ENCODE assay signal across 19 mouse cellular contexts in genomic region chr7:44662569-44662968, GRCm38 (mm10). TPM values are rescaled to one million over a fixed set of nuclear protein-coding genes. Genes with fewer than 3 reads are reported as not detected.
DNase-seq lines count a peak whose midpoint lies in the region; ATAC-seq and TF ChIP-seq lines count a peak whose summit lies in the region.
"Had no signal": no experiment of that assay in that cellular context is flagged by ENCODE, and none has a peak within 500 bp of the region (broad histone marks: within the 10 kb centered on the region; RNA-seq: fewer than 3 reads in every experiment).

No protein-coding gene starts in this region.

- ATAC-seq in kidney, postnatal 0 days (replicated peaks; ENCODE audit: low FRiP score, low read depth), result 0 out of 2 replicates have a peak, but pooled peaks have one; percentile 3
- ATAC-seq in embryonic facial prominence, embryonic 13.5 days (ENCODE audit: insufficient number of reproducible peaks, insufficient read depth, low FRiP score, low TSS enrichment, low read depth), result peak; percentile 56
- peak; percentile 65 for ATAC-seq in lung, embryonic 14.5 days (ENCODE audit: insufficient read depth)
- peak; percentile 23; the same call in 1 of the 2 replicates for ATAC-seq in stomach, embryonic 16.5 days (ENCODE audit: insufficient read depth, low FRiP score)
- ATAC-seq: liver, postnatal 0 days had no signal

- TF ChIP-seq CTCF in kidney, postnatal 0 days (IDR thresholded peaks at IDR 0.05; ENCODE audit: low read depth), result no peak
- TF ChIP-seq CTCF in kidney, adult 2 months (conservative IDR thresholded peaks at IDR 0.05; ENCODE audit: insufficient read depth, insufficient read length, low read depth, low read length), result no peak
- TF ChIP-seq CTCF in lung, embryonic 14.5 days (IDR thresholded peaks at IDR 0.05; ENCODE audit: low read depth), result no peak

- no peak for DNase-seq in kidney, postnatal 0 days (ENCODE audit: low spot score)
- DNase-seq in kidney, adult 2 months, result no peak
- DNase-seq in lung, embryonic 14.5 days, result peak; percentile 31
- no peak for DNase-seq in right cerebral cortex, postnatal 4 days
- DNase-seq in embryo, embryonic 11 days, result no peak
- DNase-seq: cerebellum, adult 9-10 months; heart, adult 11 months; liver, postnatal 0 days had no signal

- H3K4me2 ChIP-seq in kidney, postnatal 0 days (ENCODE audit: low read length), result no peak overlapping the region; the same call in 1 of the 2 replicates
- peak overlapping the region; percentile 18; the same call in 1 of the 2 replicates for H3K4me2 ChIP-seq in embryonic facial prominence, embryonic 13.5 days
- peak overlapping the region; percentile 42 for H3K4me2 ChIP-seq in lung, embryonic 14.5 days
- H3K4me2 ChIP-seq in stomach, embryonic 16.5 days (ENCODE audit: low read depth, low read length), result peak overlapping the region; percentile 35; the same call in 1 of the 2 replicates
- H3K4me2 ChIP-seq: hindbrain, embryonic 15.5 days; limb, embryonic 15.5 days; midbrain, embryonic 12.5 days had no signal

- H3K27me3 ChIP-seq in kidney, postnatal 0 days (ENCODE audit: insufficient read depth, low read length), result no peaks in the 10 kb centered on the region
- H3K27me3 ChIP-seq in kidney, adult 2 months (replicated peaks; ENCODE audit: control insufficient read depth, insufficient read depth, low read length), result no peaks in the 10 kb centered on the region
- no peaks in the 10 kb centered on the region for H3K27me3 ChIP-seq in embryonic facial prominence, embryonic 13.5 days
- no peaks in the 10 kb centered on the region for H3K27me3 ChIP-seq in lung, embryonic 14.5 days (ENCODE audit: insufficient read depth, low read length)
- no peaks in the 10 kb centered on the region for H3K27me3 ChIP-seq in stomach, embryonic 16.5 days (ENCODE audit: control insufficient read depth, insufficient read depth, low read length)
- H3K27me3 ChIP-seq: hindbrain, embryonic 15.5 days; limb, embryonic 15.5 days had no signal

- H3K4me3 ChIP-seq in kidney, postnatal 0 days (replicated peaks; ENCODE audit: low read depth, low read length), result no peak overlapping the region
- no peak overlapping the region for H3K4me3 ChIP-seq in kidney, adult 2 months (ENCODE audit: insufficient read depth, low read depth, low read length)
- no peak overlapping the region for H3K4me3 ChIP-seq in embryonic facial prominence, embryonic 13.5 days
- H3K4me3 ChIP-seq in lung, embryonic 14.5 days (ENCODE audit: low read depth, low read length), result no peak overlapping the region
- H3K4me3 ChIP-seq in stomach, embryonic 16.5 days (replicated peaks; ENCODE audit: low read length), result no peak overlapping the region
- H3K4me3 ChIP-seq: hindbrain, embryonic 15.5 days; limb, embryonic 15.5 days; midbrain, embryonic 12.5 days had no signal

- no peaks in the 10 kb centered on the region for H3K9me3 ChIP-seq in kidney, postnatal 0 days (replicated peaks; ENCODE audit: low read length)
- no peaks in the 10 kb centered on the region for H3K9me3 ChIP-seq in embryonic facial prominence, embryonic 13.5 days
- no peaks in the 10 kb centered on the region for H3K9me3 ChIP-seq in lung, embryonic 14.5 days (ENCODE audit: low read depth, low read length)
- H3K9me3 ChIP-seq in stomach, embryonic 16.5 days (replicated peaks; ENCODE audit: control insufficient read depth, low read length), result no peaks in the 10 kb centered on the region
- H3K9me3 ChIP-seq: hindbrain, embryonic 15.5 days; limb, embryonic 15.5 days had no signal

- no peak for TF ChIP-seq POLR2A in kidney, adult 2 months (IDR thresholded peaks at IDR 0.05; ENCODE audit: low read depth, low read length)

- H3K27ac ChIP-seq in kidney, postnatal 0 days, result peak overlapping the region; percentile 37; the same call in 1 of the 2 replicates
- no peak overlapping the region for H3K27ac ChIP-seq in kidney, adult 2 months (ENCODE audit: insufficient read depth, low read depth, low read length)
- H3K27ac ChIP-seq in embryonic facial prominence, embryonic 13.5 days, result peak overlapping the region; percentile 81
- peak overlapping the region; percentile 95 for H3K27ac ChIP-seq in lung, embryonic 14.5 days (ENCODE audit: low read depth)
- H3K27ac ChIP-seq in stomach, embryonic 16.5 days (ENCODE audit: low read length), result peak overlapping the region; percentile 87
- H3K27ac ChIP-seq: hindbrain, embryonic 15.5 days; limb, embryonic 15.5 days; midbrain, embryonic 12.5 days had no signal

- no peak overlapping the region for H3K9ac ChIP-seq in kidney, postnatal 0 days (ENCODE audit: low read depth, low read length)
- 0 out of 2 replicates have a peak overlapping the region, but pooled peaks have one; percentile 17 for H3K9ac ChIP-seq in embryonic facial prominence, embryonic 13.5 days
- H3K9ac ChIP-seq in lung, embryonic 14.5 days, result no peak overlapping the region
- 0 out of 2 replicates have a peak overlapping the region, but pooled peaks have one; percentile 8 for H3K9ac ChIP-seq in stomach, embryonic 16.5 days (ENCODE audit: low read length)
- H3K9ac ChIP-seq: hindbrain, embryonic 15.5 days; limb, embryonic 15.5 days; liver, postnatal 0 days; midbrain, embryonic 12.5 days had no signal

- no peaks in the 10 kb centered on the region for H3K36me3 ChIP-seq in kidney, postnatal 0 days (ENCODE audit: insufficient read depth, low read length)
- no peaks in the 10 kb centered on the region for H3K36me3 ChIP-seq in kidney, adult 2 months (ENCODE audit: control insufficient read depth, insufficient read depth, low read length)
- no peaks in the 10 kb centered on the region for H3K36me3 ChIP-seq in embryonic facial prominence, embryonic 13.5 days
- H3K36me3 ChIP-seq in lung, embryonic 14.5 days (ENCODE audit: insufficient read depth), result no peaks in the 10 kb centered on the region
- no peaks in the 10 kb centered on the region for H3K36me3 ChIP-seq in stomach, embryonic 16.5 days (ENCODE audit: control insufficient read depth, insufficient read depth, low read length)
- H3K36me3 ChIP-seq: G1E; hindbrain, embryonic 15.5 days; limb, embryonic 15.5 days; midbrain, embryonic 12.5 days had no signal

- no peaks in the 10 kb centered on the region for H3K4me1 ChIP-seq in kidney, postnatal 0 days (replicated peaks; ENCODE audit: insufficient read depth, low read length)
- no peaks in the 10 kb centered on the region for H3K4me1 ChIP-seq in kidney, adult 2 months (ENCODE audit: control insufficient read depth, insufficient read depth, low read length)
- H3K4me1 ChIP-seq in embryonic facial prominence, embryonic 13.5 days, result peaks cover 10% of the 10 kb centered on the region
- H3K4me1 ChIP-seq in lung, embryonic 14.5 days (ENCODE audit: insufficient read depth), result no peaks in the 10 kb centered on the region
- H3K4me1 ChIP-seq in stomach, embryonic 16.5 days (ENCODE audit: control insufficient read depth, insufficient read depth, low read length), result 0 out of 2 replicates have a peak, but pooled peaks cover 5% of the 10 kb centered on the region
- H3K4me1 ChIP-seq: hindbrain, embryonic 15.5 days; limb, embryonic 15.5 days; midbrain, embryonic 12.5 days had no signal

- WGBS in kidney, postnatal 0 days, result 8% methylated on average over 3 of the region's 3 CpGs
- WGBS in kidney, adult 2 months, result 16% methylated on average over 3 of the region's 3 CpGs
- WGBS in embryonic facial prominence, embryonic 13.5 days, result 4% methylated on average over 3 of the region's 3 CpGs
- 17% methylated on average over 3 of the region's 3 CpGs for WGBS in lung, embryonic 14.5 days
- 7% methylated on average over 3 of the region's 3 CpGs for WGBS in stomach, embryonic 16.5 days

RNA-seq across cellular contexts. Expression of gene Myh14, which starts 8.1 kb away (rescaled TPM):
- polyA plus RNA-seq in kidney, postnatal 0 days (2015; fragmentation: Nextera tagmentation; extraction: Ambion mirVana), result 2.5 and 3.6 TPM in 2 replicates
- polyA plus RNA-seq in kidney, adult 2 months (2012; rRNA removed), result 8.5 and 12.4 TPM in 2 replicates
- polyA plus RNA-seq in embryonic facial prominence, embryonic 13.5 days (2015; fragmentation: Nextera tagmentation; extraction: Ambion mirVana), result 11.8 and 12.2 TPM in 2 replicates
- polyA plus RNA-seq in lung, embryonic 14.5 days (2014; fragmentation: Nextera tagmentation; extraction: Ambion mirVana), result 33.6 and 37.3 TPM in 2 replicates
- 17.5 and 20.5 TPM in 2 replicates for polyA plus RNA-seq in stomach, embryonic 16.5 days (2015; fragmentation: Nextera tagmentation; extraction: Ambion mirVana)
- polyA plus RNA-seq: G1E had no signal

RNA-seq across cellular contexts. Expression of gene Izumo2, which starts 46.0 kb away (rescaled TPM):
- not detected in 2 replicates for polyA plus RNA-seq in kidney, postnatal 0 days (2015; fragmentation: Nextera tagmentation; extraction: Ambion mirVana)
- not detected in 2 replicates for polyA plus RNA-seq in kidney, adult 2 months (2012; rRNA removed)
- polyA plus RNA-seq in embryonic facial prominence, embryonic 13.5 days (2015; fragmentation: Nextera tagmentation; extraction: Ambion mirVana), result not detected in 2 replicates
- polyA plus RNA-seq in lung, embryonic 14.5 days (2014; fragmentation: Nextera tagmentation; extraction: Ambion mirVana), result not detected in 2 replicates
- polyA plus RNA-seq in stomach, embryonic 16.5 days (2015; fragmentation: Nextera tagmentation; extraction: Ambion mirVana), result not detected in 2 replicates
- polyA plus RNA-seq: C2C12; forebrain, embryonic 11.5 days; G1E; heart, postnatal 0 days; hindbrain, embryonic 15.5 days; limb, embryonic 15.5 days; liver, postnatal 0 days; midbrain, embryonic 12.5 days; spleen, adult 2 months; urinary bladder, adult 2 months had no signal

Comparison
In these comparisons a context has a peak if more than half of its experiments do, and no peak if none do; other contexts are left out.
1. ATAC-seq: peak in every context shown above with its lines; median percentile 65 in lung, embryonic 14.5 days; 56 in embryonic facial prominence, embryonic 13.5 days; 23 in stomach, embryonic 16.5 days; 3 in kidney, postnatal 0 days.
2. H3K9ac ChIP-seq: peak in embryonic facial prominence, embryonic 13.5 days (single experiment) and stomach, embryonic 16.5 days (single experiment); none in kidney, postnatal 0 days (single experiment) and lung, embryonic 14.5 days (single experiment).